Mouse (Mus musculus): ENCODE data around the gene Olfr1295.

Gene Olfr1295

GRCm38 (mm10) chr2:111569581-111569980 lies at the start of gene Olfr1295:
TSS of gene Olfr1295 (minus strand) at chr2:111569681.
- ATAC-seq (ENCODE audit: insufficient number of reproducible peaks, low FRiP score, low TSS enrichment), result no peak

- ATAC-seq (ENCODE audit: insufficient number of reproducible peaks, low FRiP score, low TSS enrichment), result no peak
Observed at GRCm38 (mm10) chr2:111540191-111540590, 29.3 kb downstream of the Olfr1295 start, which contains the start of gene Olfr1294. TSS of gene Olfr1294 (minus strand) at chr2:111540291.

- no peak for ATAC-seq (ENCODE audit: insufficient number of reproducible peaks, low FRiP score, low TSS enrichment)
Observed at GRCm38 (mm10) chr2:111524903-111525302, 44.6 kb downstream of the Olfr1295 start, which contains the start of gene Olfr1293-ps. TSS of gene Olfr1293-ps (plus strand) at chr2:111525203.

GRCm38 (mm10) chr2:111517451-111517850 lies 52.0 kb downstream of the Olfr1295 start:
- no peak for ATAC-seq (ENCODE audit: insufficient number of reproducible peaks, low FRiP score, low TSS enrichment)
